Mouse (Mus musculus): Measurements from ENCODE around the gene Col23a1. TPM values are rescaled to one million over a fixed set of nuclear protein-coding genes. Genes with fewer than 3 reads are reported as not detected.
"Not testable (repeated sequence)": the region's sequence is repeated elsewhere in the genome, so short reads cannot be mapped to it uniquely, and the experiment has no call there.

The Col23a1 gene
- polyA plus RNA-seq, 1 experiment from 2014 or later, result 11.1 TPM

DNA sequence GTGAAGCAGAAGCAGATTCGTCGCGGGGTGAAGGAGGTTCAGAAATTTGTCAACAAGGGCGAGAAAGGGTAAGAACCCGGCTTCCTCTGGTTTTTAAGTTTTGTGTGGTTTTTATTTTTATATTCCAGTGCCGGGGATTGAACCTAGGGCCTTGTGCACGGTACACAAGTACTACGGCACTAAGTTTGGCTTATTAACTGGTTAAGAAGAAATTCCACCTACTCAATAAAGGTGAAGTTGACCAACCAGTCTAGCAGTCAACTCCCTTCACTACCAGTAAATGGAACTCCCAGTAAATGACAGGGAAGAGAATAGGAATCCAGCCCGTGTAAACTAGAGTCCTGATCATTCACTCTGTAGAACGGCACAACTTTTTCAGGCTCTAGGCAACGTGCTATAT is 330.4 kb downstream of the Col23a1 start:
- Histone ChIP-seq H3K9me3 (ENCODE audit: control insufficient read depth, low read length) (no peaks in the 10 kb centered on the region), H3K36me3 (ENCODE audit: control insufficient read depth, insufficient read depth, low read length) (peaks cover 21% of the 10 kb centered on the region), H3K4me1 (ENCODE audit: control insufficient read depth, insufficient read depth, low read length) (peaks cover 16% of the 10 kb centered on the region), H3K27ac (ENCODE audit: low read depth, low read length) (no peak overlapping the region), H3K9ac (ENCODE audit: low read length) (peak overlapping the region; percentile 80), H3K4me2 (peak overlapping the region; percentile 58), H3K27me3 (ENCODE audit: control insufficient read depth, insufficient read depth, low read length) (no peaks in the 10 kb centered on the region), H3K4me3 (ENCODE audit: low read depth, low read length) (peak overlapping the region; percentile 74)
- DNase-seq (ENCODE audit: low spot score, missing footprints), result no peak
- ATAC-seq (ENCODE audit: low FRiP score), result no peak
- 2% methylated on average over 11 of the region's 11 CpGs for WGBS

DNA sequence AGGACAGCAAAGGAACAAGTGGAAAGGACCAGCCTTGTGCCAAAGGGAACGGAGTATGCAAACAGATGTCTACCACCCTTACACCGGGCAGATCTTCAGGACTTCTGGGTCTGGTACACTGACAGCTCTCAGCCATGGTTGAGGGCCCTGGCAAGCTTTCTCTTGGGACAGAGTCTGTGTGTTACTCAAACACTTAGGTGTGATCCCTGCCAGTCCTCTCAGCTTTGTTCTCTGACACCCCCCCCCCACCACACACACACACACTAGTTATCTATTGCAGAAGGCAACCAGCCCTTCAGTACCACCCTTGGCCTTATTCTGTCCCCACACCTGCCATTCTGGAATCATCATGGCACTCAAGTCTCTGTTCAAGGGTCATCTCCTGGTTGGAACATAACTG is 332.1 kb downstream of the Col23a1 start:
- Histone ChIP-seq H3K4me1 (ENCODE audit: control insufficient read depth, insufficient read depth, low read length) (peaks cover 10% of the 10 kb centered on the region), H3K9me3 (ENCODE audit: control insufficient read depth, low read length) (no peaks in the 10 kb centered on the region), H3K36me3 (ENCODE audit: control insufficient read depth, insufficient read depth, low read length) (peaks cover 24% of the 10 kb centered on the region), H3K27ac (ENCODE audit: low read depth, low read length) (no peak overlapping the region), H3K4me2 (no peak overlapping the region), H3K27me3 (ENCODE audit: control insufficient read depth, insufficient read depth, low read length) (no peaks in the 10 kb centered on the region), H3K9ac (ENCODE audit: low read length) (no peak overlapping the region), H3K4me3 (ENCODE audit: low read depth, low read length) (no peak overlapping the region)
- ATAC-seq (ENCODE audit: low FRiP score), result no peak
- no peak for DNase-seq (ENCODE audit: low spot score, missing footprints)
- 92% methylated on average over 2 of the region's 2 CpGs for WGBS

DNA sequence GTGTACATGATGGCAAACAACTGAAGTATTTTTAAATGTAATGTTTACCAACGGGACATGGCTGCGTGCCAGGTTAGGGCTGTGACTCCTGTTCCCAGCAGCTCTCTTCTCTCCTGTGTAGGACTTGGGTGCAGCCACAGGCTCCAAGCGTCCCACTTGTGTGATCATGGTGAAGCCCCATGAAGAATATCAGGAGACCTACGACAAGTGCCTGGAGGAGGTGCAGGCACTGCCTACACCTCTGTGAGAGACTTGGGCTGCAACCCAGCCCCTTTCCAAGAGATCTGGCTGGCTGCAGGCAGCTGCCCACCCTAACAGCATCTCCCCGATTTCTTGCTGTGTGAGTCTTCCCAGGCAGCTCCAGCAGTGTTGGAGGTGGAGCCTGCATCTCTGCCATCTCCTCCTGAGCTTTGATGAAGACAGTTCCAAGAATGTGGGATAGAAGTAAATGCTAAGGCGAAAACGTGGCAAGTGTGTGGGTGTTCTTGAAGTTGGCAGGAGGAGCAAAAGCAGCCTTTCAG is 333.3 kb downstream of the Col23a1 start:
- DNase-seq (ENCODE audit: low spot score, missing footprints), result no peak
- Histone ChIP-seq H3K27me3 (ENCODE audit: control insufficient read depth, insufficient read depth, low read length) (no peaks in the 10 kb centered on the region), H3K4me1 (ENCODE audit: control insufficient read depth, insufficient read depth, low read length) (peaks cover 10% of the 10 kb centered on the region), H3K9ac (ENCODE audit: low read length) (no peak overlapping the region), H3K9me3 (ENCODE audit: control insufficient read depth, low read length) (no peaks in the 10 kb centered on the region), H3K4me3 (ENCODE audit: low read depth, low read length) (no peak overlapping the region), H3K27ac (ENCODE audit: low read depth, low read length) (no peak overlapping the region), H3K4me2 (no peak overlapping the region), H3K36me3 (ENCODE audit: control insufficient read depth, insufficient read depth, low read length) (peaks cover 28% of the 10 kb centered on the region)
- ATAC-seq (ENCODE audit: low FRiP score), result no peak
- whole genome bisulfite sequencing, result 94% methylated on average over 7 of the region's 7 CpGs

DNA sequence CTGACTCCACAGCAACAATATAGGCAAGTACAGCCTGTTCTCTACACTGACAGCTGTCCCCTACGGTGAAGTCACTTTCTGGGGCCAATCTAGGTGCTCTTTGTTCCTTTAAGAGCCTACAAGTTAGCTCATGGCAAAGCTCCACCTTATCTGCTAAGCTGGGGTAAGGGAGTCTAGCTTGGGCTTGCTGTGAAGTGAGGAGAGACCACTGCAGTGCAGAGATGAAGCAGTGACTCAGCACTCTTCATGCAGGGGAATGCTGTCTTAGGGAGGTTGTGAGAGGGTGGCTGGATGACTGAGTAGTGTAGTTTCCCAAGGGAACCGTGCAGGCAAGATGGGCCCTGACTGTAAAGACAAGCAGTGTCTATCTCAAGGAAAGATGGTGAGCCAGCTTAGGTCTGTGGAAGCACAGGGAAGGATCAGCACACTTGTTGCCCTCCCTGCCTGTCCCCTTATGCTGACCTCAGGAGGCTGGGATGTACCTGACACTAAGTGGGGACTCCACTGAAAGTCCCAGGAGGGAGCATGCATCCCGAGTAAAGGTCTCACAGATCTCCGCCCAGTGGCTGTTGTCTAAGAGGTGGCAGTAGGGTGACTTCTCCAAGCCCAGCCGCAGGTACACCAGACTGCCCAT is 335.6 kb downstream of the Col23a1 start:
- 82% methylated on average over 5 of the region's 5 CpGs for WGBS
- Histone ChIP-seq H3K4me1 (ENCODE audit: control insufficient read depth, insufficient read depth, low read length) (peaks cover 5% of the 10 kb centered on the region), H3K4me2 (no peak overlapping the region), H3K36me3 (ENCODE audit: control insufficient read depth, insufficient read depth, low read length) (peaks cover 28% of the 10 kb centered on the region), H3K9ac (ENCODE audit: low read length) (no peak overlapping the region), H3K27ac (ENCODE audit: low read depth, low read length) (no peak overlapping the region), H3K4me3 (ENCODE audit: low read depth, low read length) (no peak overlapping the region), H3K27me3 (ENCODE audit: control insufficient read depth, insufficient read depth, low read length) (no peaks in the 10 kb centered on the region), H3K9me3 (ENCODE audit: control insufficient read depth, low read length) (no peaks in the 10 kb centered on the region)
- no peak for ATAC-seq (ENCODE audit: low FRiP score)
- DNase-seq (ENCODE audit: low spot score, missing footprints), result no peak

DNA sequence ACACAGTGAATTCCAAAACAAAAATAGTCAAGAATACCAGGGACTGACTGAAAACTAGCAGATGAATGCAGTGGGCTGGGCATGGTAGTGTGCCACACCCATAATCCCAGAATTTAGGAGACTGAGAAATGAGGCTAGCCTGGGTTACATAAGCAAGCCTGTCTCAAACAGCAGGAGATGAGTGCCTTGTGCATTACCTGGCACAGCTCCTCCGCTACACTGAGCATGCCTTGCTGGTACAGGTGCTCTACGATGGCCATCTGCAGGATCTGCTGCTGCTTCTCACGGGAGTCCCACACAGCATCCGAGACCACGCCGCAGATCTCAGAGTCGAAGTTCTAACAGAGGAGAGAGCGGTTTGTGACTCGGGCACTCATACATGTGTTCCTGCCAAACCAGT is 337.7 kb downstream of the Col23a1 start:
- Histone ChIP-seq H3K27me3 (ENCODE audit: control insufficient read depth, insufficient read depth, low read length) (no peaks in the 10 kb centered on the region), H3K4me1 (ENCODE audit: control insufficient read depth, insufficient read depth, low read length) (no peaks in the 10 kb centered on the region), H3K4me2 (no peak overlapping the region), H3K27ac (ENCODE audit: low read depth, low read length) (no peak overlapping the region), H3K9me3 (ENCODE audit: control insufficient read depth, low read length) (no peaks in the 10 kb centered on the region), H3K9ac (ENCODE audit: low read length) (no peak overlapping the region), H3K4me3 (ENCODE audit: low read depth, low read length) (no peak overlapping the region), H3K36me3 (ENCODE audit: control insufficient read depth, insufficient read depth, low read length) (peaks cover 23% of the 10 kb centered on the region)
- DNase-seq (ENCODE audit: low spot score, missing footprints) (no peak), ATAC-seq (ENCODE audit: low FRiP score) (no peak)
- 98% methylated on average over 9 of the region's 9 CpGs for WGBS

DNA sequence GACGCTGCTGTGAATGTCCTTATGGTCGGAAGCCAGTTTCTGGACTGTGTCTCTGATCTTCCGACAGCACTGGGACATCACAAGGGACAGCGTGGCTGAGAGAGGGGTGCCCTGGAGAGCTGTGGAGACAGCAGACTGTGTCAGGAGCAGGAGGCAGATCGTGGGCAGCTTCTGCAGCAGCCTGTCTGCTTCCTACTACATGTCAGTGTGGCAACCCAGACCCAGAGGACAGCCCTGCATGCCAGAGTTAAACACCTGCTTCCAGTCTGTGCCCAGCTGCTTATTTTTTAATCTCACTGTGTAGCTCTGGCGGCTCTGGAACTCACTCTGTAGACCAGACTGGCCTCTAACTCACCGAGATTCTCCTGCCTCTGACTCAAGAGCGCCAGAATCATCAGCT is 338.2 kb downstream of the Col23a1 start:
- no peak overlapping the region for H3K27ac ChIP-seq (ENCODE audit: low read depth, low read length)
- H3K4me2 ChIP-seq, result no peak overlapping the region
- H3K4me3 ChIP-seq (ENCODE audit: low read depth, low read length), result no peak overlapping the region
- H3K27me3 ChIP-seq (ENCODE audit: control insufficient read depth, insufficient read depth, low read length), result no peaks in the 10 kb centered on the region
- ATAC-seq (ENCODE audit: low FRiP score) (no peak), DNase-seq (ENCODE audit: low spot score, missing footprints) (no peak)
- no peak overlapping the region for H3K9ac ChIP-seq (ENCODE audit: low read length)
- no peaks in the 10 kb centered on the region for H3K4me1 ChIP-seq (ENCODE audit: control insufficient read depth, insufficient read depth, low read length)
- WGBS, result 91% methylated on average over 8 of the region's 8 CpGs
- no peaks in the 10 kb centered on the region for H3K9me3 ChIP-seq (ENCODE audit: control insufficient read depth, low read length)
- H3K36me3 ChIP-seq (ENCODE audit: control insufficient read depth, insufficient read depth, low read length), result peaks cover 19% of the 10 kb centered on the region

DNA sequence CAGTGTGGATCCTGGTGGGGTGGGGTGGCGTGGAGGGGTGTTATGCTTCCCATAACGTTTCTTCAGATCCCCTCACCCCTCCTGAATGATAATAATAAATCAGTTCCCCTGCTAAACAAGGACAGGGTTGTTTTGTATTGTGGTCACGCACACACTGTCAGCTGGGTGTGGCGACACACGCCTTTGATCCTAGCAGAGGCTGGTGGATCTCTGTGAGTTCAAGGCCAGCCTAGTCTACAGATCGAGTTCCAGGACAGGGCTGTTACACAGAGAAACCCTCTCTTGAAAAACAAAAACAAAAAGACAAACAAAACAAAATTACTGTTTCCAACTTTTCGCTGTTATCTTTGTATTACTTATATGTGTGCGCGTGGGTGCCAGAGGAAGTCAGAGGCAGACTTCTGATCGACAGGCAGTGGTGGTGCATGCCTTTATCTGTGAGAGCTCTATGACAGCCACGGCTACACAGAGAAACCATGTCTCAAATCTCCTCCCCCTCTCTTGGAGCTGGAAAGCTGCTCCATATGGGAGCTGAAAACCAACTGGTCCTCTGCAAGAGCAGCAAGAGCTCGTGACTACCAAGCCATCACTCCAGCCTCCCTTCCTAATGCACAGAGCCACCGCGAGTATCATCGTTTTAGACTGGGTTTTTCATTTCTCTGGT is 340.1 kb downstream of the Col23a1 start:
- WGBS, result 87% methylated on average over 15 of the region's 15 CpGs
- H3K27me3 ChIP-seq (ENCODE audit: control insufficient read depth, insufficient read depth, low read length), result no peaks in the 10 kb centered on the region
- H3K9ac ChIP-seq (ENCODE audit: low read length), result no peak overlapping the region
- H3K9me3 ChIP-seq (ENCODE audit: control insufficient read depth, low read length), result no peaks in the 10 kb centered on the region
- DNase-seq (ENCODE audit: low spot score, missing footprints) (no peak), ATAC-seq (ENCODE audit: low FRiP score) (no peak)
- no peak overlapping the region for H3K27ac ChIP-seq (ENCODE audit: low read depth, low read length)
- no peaks in the 10 kb centered on the region; the same call in 1 of the 2 replicates for H3K4me1 ChIP-seq (ENCODE audit: control insufficient read depth, insufficient read depth, low read length)
- H3K36me3 ChIP-seq (ENCODE audit: control insufficient read depth, insufficient read depth, low read length), result peaks cover 6% of the 10 kb centered on the region
- H3K4me2 ChIP-seq, result no peak overlapping the region
- no peak overlapping the region for H3K4me3 ChIP-seq (ENCODE audit: low read depth, low read length)

DNA sequence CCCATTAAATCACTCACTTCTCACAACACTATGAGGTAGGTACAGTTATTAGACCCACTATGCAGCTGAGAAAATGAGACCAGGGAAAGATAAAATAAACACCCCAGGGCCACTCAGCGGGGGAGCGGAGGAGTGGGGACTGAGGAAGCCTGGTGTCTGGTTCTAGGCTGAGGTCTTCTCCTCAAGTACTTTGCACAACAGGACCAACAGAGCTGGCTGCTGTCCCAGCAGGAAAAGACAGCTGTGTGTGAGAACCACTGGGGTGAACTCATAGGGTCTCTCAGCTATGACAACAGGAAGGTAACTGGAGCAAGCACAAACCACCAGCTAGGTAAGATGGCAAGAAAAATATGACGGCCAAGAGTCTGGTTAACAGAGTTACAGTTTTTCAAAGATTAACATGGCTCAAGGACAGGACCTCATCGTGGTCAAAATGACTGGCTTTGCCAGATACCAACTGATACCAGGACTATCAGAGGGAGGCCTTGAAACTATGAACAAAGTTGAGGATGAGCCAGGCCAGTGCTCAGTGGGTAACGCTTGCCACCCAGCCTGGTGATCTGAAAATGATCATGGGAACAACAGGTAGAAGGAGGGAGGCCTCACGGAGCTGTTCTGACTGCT is 342.5 kb downstream of the Col23a1 start:
- WGBS, result 91% methylated on average over 6 of the region's 6 CpGs

DNA sequence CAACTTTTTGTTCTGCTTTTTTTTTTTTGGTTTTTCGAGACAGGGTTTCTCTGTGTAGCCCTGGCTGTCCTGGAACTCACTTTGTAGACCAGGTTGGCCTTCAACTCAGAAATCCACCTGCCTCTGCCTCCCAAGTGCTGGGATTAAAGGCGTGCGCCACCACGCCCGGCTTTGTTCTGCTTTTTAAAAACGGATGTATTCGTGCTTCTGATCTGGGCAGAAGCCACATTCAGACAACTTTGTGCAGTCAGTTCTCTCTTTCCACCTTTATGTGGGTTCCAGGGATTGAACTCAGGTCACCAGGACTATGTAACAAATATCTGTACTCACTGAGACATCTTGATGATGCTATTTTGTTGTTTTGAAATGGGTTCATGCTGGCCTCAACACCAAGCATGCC is 343.5 kb downstream of the Col23a1 start:
- not testable (repeated sequence) for H3K27ac ChIP-seq (ENCODE audit: low read depth, low read length); H3K27me3 ChIP-seq (ENCODE audit: control insufficient read depth, insufficient read depth, low read length); H3K36me3 ChIP-seq (ENCODE audit: control insufficient read depth, insufficient read depth, low read length); H3K9ac ChIP-seq (ENCODE audit: low read length); H3K4me3 ChIP-seq (ENCODE audit: low read depth, low read length); ATAC-seq (ENCODE audit: low FRiP score); H3K4me2 ChIP-seq; H3K9me3 ChIP-seq (ENCODE audit: control insufficient read depth, low read length); DNase-seq (ENCODE audit: low spot score, missing footprints)
- WGBS, result 94% methylated on average over 7 of the region's 7 CpGs
- peaks cover 10% of the 10 kb centered on the region; the same call in 1 of the 2 replicates for H3K4me1 ChIP-seq (ENCODE audit: control insufficient read depth, insufficient read depth, low read length)

More for the DNA sequence above, 342.5 kb downstream of the Col23a1 start:
- Histone ChIP-seq H3K4me3 (ENCODE audit: low read depth, low read length) (no peak overlapping the region), H3K4me2 (no peak overlapping the region), H3K27ac (ENCODE audit: low read depth, low read length) (no peak overlapping the region), H3K4me1 (ENCODE audit: control insufficient read depth, insufficient read depth, low read length) (peaks cover 8% of the 10 kb centered on the region; the same call in 1 of the 2 replicates), H3K9ac (ENCODE audit: low read length) (no peak overlapping the region), H3K27me3 (ENCODE audit: control insufficient read depth, insufficient read depth, low read length) (no peaks in the 10 kb centered on the region), H3K9me3 (ENCODE audit: control insufficient read depth, low read length) (no peaks in the 10 kb centered on the region), H3K36me3 (ENCODE audit: control insufficient read depth, insufficient read depth, low read length) (no peaks in the 10 kb centered on the region; the same call in 1 of the 2 replicates)
- no peak for ATAC-seq (ENCODE audit: low FRiP score)
- DNase-seq (ENCODE audit: low spot score, missing footprints), result no peak
